Mouse (Mus musculus) thymus, adult 2 months (tissue): ENCODE measurements around the gene Ccl22. TPM values are rescaled to one million over a fixed set of nuclear protein-coding genes. Genes with fewer than 3 reads are reported as not detected.

Experiments
- DNase-seq: peaks from one replicate; pipeline ENCODE4 v3.0.0; 2021
- H3K27ac ChIP-seq: fragments of 200-500 bp; 2 replicates; pipeline ENCODE4 v1.5.1; 2012; ENCODE audit warnings: low read length, control low read depth; ENCODE audit not compliant: control insufficient read depth, insufficient read depth
- H3K27me3 ChIP-seq: fragments of 200-500 bp; 2 replicates; pipeline ENCODE4 v1.6.1; 2012; ENCODE audit warnings: mild to moderate bottlenecking, low read length, moderate library complexity, mixed read lengths; ENCODE audit not compliant: control insufficient read depth, insufficient read depth
- H3K36me3 ChIP-seq: fragments of 200-500 bp; 2 replicates; pipeline ENCODE4 v1.6.1; 2012; ENCODE audit warnings: mild to moderate bottlenecking, low read length, moderate library complexity; ENCODE audit not compliant: control insufficient read depth, insufficient read depth
- H3K4me1 ChIP-seq: fragments of 200-500 bp; replicated peaks from 2 replicates; pipeline ENCODE4 v1.6.1; 2012; ENCODE audit warnings: low read length; ENCODE audit not compliant: control insufficient read depth, insufficient read depth
- H3K4me3 ChIP-seq: fragments of 200-500 bp; 2 replicates; pipeline ENCODE4 v1.5.1; 2012; ENCODE audit warnings: mild to moderate bottlenecking, low read length, control low read depth, moderate library complexity; ENCODE audit not compliant: control insufficient read depth, insufficient read depth
- CTCF ChIP-seq: fragments of 200-500 bp; IDR thresholded peaks from 2 replicates; pipeline ENCODE4 v1.5.1; 2012; ENCODE audit warnings: mild to moderate bottlenecking, control low read depth, low read length, moderate library complexity, borderline replicate concordance; ENCODE audit not compliant: control insufficient read depth, poor library complexity, insufficient read depth; ENCODE audit errors: extremely low read depth
- POLR2A ChIP-seq: fragments of 200-500 bp; IDR thresholded peaks from 2 replicates; pipeline ENCODE4 v1.6.1; 2012; ENCODE audit warnings: mild to moderate bottlenecking, low read length, control low read depth, moderate library complexity; ENCODE audit not compliant: control insufficient read depth, poor library complexity, insufficient read depth; ENCODE audit errors: extremely low read depth
- WGBS: fragments of 180-500 bp; shearing (Covaris S2); methylation state at CpG from one replicate; pipeline ENCODE4 v1.1.7; 2018; 5-methylcytosine and 5-hydroxymethylcytosine counted together
- polyA plus RNA-seq: library from polyadenylated mRNA; depleted of rRNA; stranded (reverse); fragments of >200 nt; gene quantifications from 2 replicates; pipeline ENCODE4 v1.2.3, GENCODE M21; 2012

Gene Ccl22
- polyA plus RNA-seq, 1 experiment, result 122 TPM

GRCm38 (mm10) chr8:94774601-94775000 lies 29.2 kb downstream of the Ccl22 start:
- H3K27ac ChIP-seq, result no peak overlapping the region
- WGBS, result 90% methylated on average over 1 of the region's 1 CpGs
- H3K27me3 ChIP-seq, result peaks cover 15% of the 10 kb centered on the region; the same call in 1 of the 2 replicates
- DNase-seq, result no peak
- TF ChIP-seq CTCF (no peak), POLR2A (no peak)
- H3K4me3 ChIP-seq, result no peak overlapping the region
- no peaks in the 10 kb centered on the region for H3K36me3 ChIP-seq
- 0 out of 2 replicates have a peak, but pooled peaks cover 4% of the 10 kb centered on the region for H3K4me1 ChIP-seq

- H3K27ac ChIP-seq, result no peak overlapping the region
- 88% methylated on average over 2 of the region's 2 CpGs for WGBS
- peaks cover 12% of the 10 kb centered on the region; the same call in 1 of the 2 replicates for H3K27me3 ChIP-seq
These were observed 31.0 kb downstream of the Ccl22 start for GRCm38 (mm10) chr8:94776346-94776745.

GRCm38 (mm10) chr8:94778036-94778435 lies 32.6 kb downstream of the Ccl22 start:
- DNase-seq, result no peak
- H3K27ac ChIP-seq, result no peak overlapping the region
- no peak overlapping the region for H3K4me3 ChIP-seq
- H3K36me3 ChIP-seq, result no peaks in the 10 kb centered on the region
- peaks cover 4% of the 10 kb centered on the region; the same call in 1 of the 2 replicates for H3K4me1 ChIP-seq
- no peak for TF ChIP-seq POLR2A
- no peak for TF ChIP-seq CTCF
- no peaks in the 10 kb centered on the region; the same call in 1 of the 2 replicates for H3K27me3 ChIP-seq
- WGBS, result 81% methylated on average over 10 of the region's 10 CpGs

More at GRCm38 (mm10) chr8:94776346-94776745, 31.0 kb downstream of the Ccl22 start:
- H3K4me3 ChIP-seq, result no peak overlapping the region
- 0 out of 2 replicates have a peak, but pooled peaks cover 4% of the 10 kb centered on the region for H3K4me1 ChIP-seq
- TF ChIP-seq POLR2A (no peak), CTCF (no peak)
- DNase-seq, result no peak
- H3K36me3 ChIP-seq, result no peaks in the 10 kb centered on the region

GRCm38 (mm10) chr8:94778473-94778872 lies 33.1 kb downstream of the Ccl22 start:
- H3K27ac ChIP-seq, result no peak overlapping the region
- H3K27me3 ChIP-seq, result no peaks in the 10 kb centered on the region
- WGBS, result 24% methylated on average over 5 of the region's 5 CpGs
- H3K36me3 ChIP-seq, result no peaks in the 10 kb centered on the region
- H3K4me1 ChIP-seq, result peaks cover 4% of the 10 kb centered on the region; the same call in 1 of the 2 replicates
- H3K4me3 ChIP-seq, result no peak overlapping the region
- TF ChIP-seq POLR2A (no peak), CTCF (no peak)
- DNase-seq, result no peak

- no peak for DNase-seq
- Histone ChIP-seq H3K4me3 (no peak overlapping the region), H3K4me1 (peaks cover 4% of the 10 kb centered on the region; the same call in 1 of the 2 replicates), H3K27ac (no peak overlapping the region), H3K27me3 (no peaks in the 10 kb centered on the region), H3K36me3 (no peaks in the 10 kb centered on the region)
- TF ChIP-seq CTCF (no peak), POLR2A (no peak)
- 18% methylated on average over 10 of the region's 10 CpGs for whole genome bisulfite sequencing
These were observed 33.6 kb downstream of the Ccl22 start for GRCm38 (mm10) chr8:94778895-94779533.

- DNase-seq, result no peak
- TF ChIP-seq POLR2A (no peak), CTCF (no peak)
- H3K4me1 ChIP-seq, result peaks cover 4% of the 10 kb centered on the region; the same call in 1 of the 2 replicates
- H3K4me3 ChIP-seq, result no peak overlapping the region
- H3K27me3 ChIP-seq, result no peaks in the 10 kb centered on the region
- H3K36me3 ChIP-seq, result no peaks in the 10 kb centered on the region
- WGBS, result 81% methylated on average over 16 of the region's 16 CpGs
- no peak overlapping the region for H3K27ac ChIP-seq
These were observed 34.3 kb downstream of the Ccl22 start for GRCm38 (mm10) chr8:94779534-94780294.
